Mouse (Mus musculus) ES-Bruce4 (cell line): ENCODE data around the gene Lrch4.
A peak's percentile ranks its signal among the peaks of the same experiment; 100 is the strongest.

Experiments used
- CTCF ChIP-seq: IDR thresholded peaks from one replicate; pipeline ENCODE4 v1.8.1; 2011; ENCODE audit warnings: low read depth, low read length
- EP300 ChIP-seq: IDR thresholded peaks from 2 replicates; pipeline ENCODE4 v1.6.1; 2011; ENCODE audit warnings: low read depth, low read length; ENCODE audit not compliant: insufficient read depth
- POLR2A ChIP-seq: IDR thresholded peaks from one replicate; pipeline ENCODE4 v1.8.1; 2011; ENCODE audit warnings: low read length; ENCODE audit not compliant: insufficient read depth

DNA sequence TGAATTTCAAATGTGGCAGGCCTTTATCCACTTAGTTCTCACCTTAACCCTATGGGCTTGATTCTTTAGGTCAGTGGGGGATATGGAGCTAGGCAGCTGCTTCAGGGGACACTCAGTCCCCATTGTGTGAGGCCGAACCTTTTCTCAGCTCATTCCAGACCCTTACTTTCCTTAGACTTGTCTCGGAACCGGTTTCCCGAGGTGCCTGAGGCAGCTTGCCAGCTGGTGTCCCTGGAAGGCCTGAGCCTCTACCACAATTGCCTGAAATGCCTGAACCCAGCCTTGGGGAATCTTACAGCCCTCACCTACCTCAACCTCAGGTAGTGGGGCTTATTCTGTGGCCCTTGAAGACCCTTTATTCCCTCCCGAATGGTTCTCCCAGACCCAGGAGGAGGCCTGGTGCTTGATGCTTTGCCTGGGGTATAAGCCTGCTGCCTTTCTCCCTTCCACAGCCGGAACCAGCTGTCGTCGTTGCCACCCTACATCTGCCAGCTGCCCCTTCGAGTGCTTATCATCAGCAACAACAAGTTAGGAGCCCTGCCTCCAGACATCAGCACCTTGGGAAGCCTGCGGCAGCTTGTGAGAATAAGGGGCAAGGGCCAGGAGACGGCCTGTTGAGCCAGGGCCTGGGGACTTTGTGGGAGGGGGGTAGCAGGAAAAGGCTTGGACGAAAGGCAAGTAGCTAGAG, 4.6 kb downstream of the Lrch4 start:
- TF ChIP-seq CTCF = no peak
- TF ChIP-seq POLR2A = no peak
- 0 out of 2 replicates have a peak, but pooled peaks have one; percentile 18 for TF ChIP-seq EP300
